Mouse (Mus musculus) brain, embryonic 14.5 days (tissue): ENCODE data around the gene Rxfp3.

Experiments
- CTCF ChIP-seq: fragments of 200-500 bp; IDR thresholded peaks from 2 replicates; pipeline ENCODE4 v1.5.1; 2012; ENCODE audit warnings: inconsistent platforms, mild to moderate bottlenecking, moderate library complexity, borderline replicate concordance; ENCODE audit not compliant: insufficient read depth, insufficient read length; ENCODE audit errors: extremely low read depth
- POLR2A ChIP-seq: fragments of 200-500 bp; IDR thresholded peaks from 2 replicates; pipeline ENCODE4 v1.6.1; 2012; ENCODE audit warnings: mild to moderate bottlenecking, inconsistent platforms, borderline replicate concordance; ENCODE audit not compliant: poor library complexity, insufficient read depth, insufficient read length, severe bottlenecking; ENCODE audit errors: extremely low read depth

DNA sequence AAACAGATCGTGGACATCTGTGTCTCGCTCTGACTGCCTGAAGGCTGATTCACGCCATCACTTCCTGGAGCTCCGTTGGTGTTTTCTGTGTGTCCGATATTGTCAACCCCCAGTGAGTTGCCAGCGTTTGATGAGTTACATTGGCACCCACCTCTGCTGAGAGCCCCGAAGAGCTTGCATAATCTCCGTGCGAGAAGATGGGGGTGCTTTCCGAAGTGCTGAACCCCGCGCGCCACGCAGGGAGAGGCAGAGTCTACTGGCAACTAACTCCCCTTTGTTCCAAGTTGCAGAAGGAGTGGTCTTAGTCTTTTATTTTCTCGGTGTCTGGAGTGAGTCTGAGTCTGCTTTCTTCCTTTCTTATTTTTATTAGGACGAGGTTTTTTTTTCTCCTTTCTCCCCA, at the start of gene Rxfp3:
- no peak for TF ChIP-seq POLR2A
- TF ChIP-seq CTCF = no peak
